Mouse (Mus musculus) right cerebral cortex, adult 18-20 months (tissue): ENCODE results near the gene Fshr.

ENCODE experiments used
- DNase-seq: peaks from one replicate; pipeline ENCODE4 v3.0.0; 2022; ENCODE audit warnings: mixed read lengths

Fshr gene

DNA sequence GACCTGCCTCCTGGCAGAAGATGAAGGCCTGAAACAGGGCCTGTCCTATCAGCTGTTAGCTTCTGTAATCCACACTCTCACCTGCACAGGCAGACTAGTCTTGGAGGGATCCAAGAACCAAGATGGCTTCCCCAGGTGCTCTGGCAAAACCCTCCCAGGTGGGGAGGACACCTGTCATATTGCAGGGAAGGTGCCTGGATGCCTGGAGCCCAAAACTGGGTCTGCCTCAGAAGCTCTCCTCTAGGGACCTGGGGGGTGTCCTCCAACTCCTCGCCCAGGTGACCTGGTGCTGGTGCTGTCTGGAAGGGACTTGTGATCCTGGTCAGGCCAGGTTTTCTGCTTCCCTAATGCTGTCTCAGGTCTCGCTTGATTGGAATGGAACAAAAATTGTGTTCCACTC is 167.5 kb downstream of the Fshr start:
- no peak for DNase-seq

DNA sequence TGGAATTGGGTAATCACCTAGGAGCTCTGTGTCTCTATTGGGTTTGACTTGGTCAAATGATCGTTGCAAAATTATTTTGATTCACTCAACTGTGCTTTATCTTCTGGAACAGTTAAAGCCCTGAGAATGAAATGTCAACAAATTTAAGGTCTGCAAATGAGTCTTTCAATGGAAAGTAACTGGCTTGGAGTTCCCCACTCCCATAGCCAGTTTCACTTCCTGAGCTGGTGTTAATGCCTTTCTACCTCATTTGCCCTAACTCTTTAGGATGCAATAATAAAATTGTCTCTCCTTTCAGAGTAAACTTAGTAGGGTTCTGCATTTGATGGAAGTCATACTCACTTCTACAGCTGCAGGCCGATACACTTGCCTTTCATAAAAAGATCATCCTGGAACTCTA is 181.0 kb downstream of the Fshr start:
- no peak for DNase-seq

DNA sequence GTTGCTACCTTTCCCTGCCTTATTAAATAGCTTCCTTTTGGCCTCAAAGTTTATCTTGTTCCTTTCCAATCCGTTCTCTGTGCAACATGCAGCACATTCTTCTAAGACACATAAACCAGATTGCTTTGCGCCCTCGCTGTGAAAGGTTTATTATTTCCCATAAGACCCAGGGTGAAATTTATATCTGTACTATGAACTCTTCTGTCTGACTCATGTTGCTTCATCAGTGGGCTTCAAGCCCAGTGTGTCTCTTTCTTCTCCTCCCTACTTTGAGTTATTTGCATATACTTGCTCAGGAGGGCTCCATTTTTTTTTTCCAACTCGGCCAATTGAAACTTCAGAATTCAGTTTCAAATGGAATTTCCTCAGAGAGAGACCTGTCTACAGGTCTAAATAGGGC is 183.5 kb downstream of the Fshr start:
- no peak for DNase-seq

- DNase-seq: no peak
These were observed 186.8 kb downstream of the Fshr start for GRCm38 (mm10) chr17:89013691-89014090.

- no peak for DNase-seq
These were observed 191.4 kb downstream of the Fshr start for GRCm38 (mm10) chr17:89009117-89009516.

DNA sequence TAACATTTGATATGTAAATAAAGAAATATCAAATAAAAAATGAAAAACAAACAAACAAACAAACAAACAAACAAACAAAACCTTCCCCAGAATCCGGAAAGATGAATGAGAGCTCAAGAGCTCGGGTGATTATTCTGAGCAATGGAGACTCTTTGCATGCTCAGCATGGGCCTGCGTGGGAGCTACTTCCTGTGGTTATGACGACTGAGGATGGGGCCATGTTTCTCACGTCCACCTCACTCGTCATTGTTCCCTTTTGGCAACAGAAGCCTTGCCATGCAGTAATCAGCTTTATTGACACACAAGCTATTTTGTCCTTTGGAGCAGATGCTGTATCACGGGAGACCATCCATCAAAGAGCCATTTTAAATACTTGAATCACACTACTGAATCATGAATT is 191.8 kb downstream of the Fshr start:
- no peak for DNase-seq

DNA sequence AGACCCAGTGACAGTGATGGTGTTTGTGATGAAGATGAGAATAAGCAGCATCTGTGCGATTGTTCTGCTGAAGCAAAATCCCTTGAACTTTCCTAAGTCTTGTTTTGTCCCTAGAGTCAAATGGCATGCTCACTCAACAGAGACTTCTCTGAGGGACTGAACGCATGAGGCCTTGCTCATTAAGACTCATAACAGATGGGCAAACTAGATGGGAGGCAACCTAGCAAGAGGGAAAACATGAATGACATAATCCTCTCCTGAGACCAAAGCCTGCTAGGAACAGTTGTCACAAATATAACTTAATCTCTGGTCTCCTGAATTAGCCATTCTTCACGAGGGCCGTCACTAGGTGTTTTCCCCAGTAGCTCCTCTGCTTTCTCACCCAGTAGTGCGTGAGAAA is 194.5 kb downstream of the Fshr start:
- no peak for DNase-seq

DNA sequence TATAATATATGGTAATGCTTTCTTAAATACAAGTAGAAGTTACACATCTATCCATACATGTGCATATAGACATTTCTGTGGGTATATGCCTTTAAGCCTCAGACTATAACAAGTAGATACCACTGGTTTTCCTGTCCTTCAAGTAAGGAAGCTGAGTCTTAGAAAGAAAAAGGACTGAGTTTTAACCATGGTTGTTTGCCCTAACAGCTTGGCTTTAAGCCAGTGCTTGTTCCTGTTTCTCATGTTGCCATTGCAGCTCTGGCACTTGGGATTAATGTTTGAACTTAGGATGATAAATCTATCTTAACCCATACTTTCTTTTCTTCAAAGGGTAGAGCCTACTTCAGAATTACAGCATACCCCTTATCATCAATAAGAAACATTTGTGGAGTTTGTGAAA is 200.6 kb downstream of the Fshr start:
- no peak for DNase-seq

DNA sequence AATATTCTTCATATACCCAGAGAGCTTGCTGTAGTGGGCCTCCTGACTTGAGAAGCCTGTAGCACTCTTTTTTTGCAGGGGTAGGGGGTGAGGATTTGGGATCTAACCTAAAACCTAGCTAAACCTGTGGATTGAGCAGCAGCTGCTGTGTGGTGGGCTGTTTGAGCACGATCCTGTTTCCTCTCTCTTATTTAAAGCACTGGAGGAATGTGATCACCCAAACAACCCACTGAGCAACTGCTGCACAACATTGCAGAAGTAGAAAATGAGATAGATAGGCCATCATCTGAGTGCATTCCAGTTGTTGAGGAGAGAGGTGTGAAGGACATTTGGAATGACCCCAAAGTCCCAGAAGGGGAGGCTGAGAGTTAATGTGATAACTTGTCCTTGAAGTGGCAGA is 202.2 kb downstream of the Fshr start:
- peak; percentile 13 for DNase-seq

GRCm38 (mm10) chr17:88991238-88991637 is 209.2 kb downstream of the Fshr start:
- DNase-seq: no peak

- no peak for DNase-seq
These were observed 219.6 kb downstream of the Fshr start for GRCm38 (mm10) chr17:88980708-88981355.

DNA sequence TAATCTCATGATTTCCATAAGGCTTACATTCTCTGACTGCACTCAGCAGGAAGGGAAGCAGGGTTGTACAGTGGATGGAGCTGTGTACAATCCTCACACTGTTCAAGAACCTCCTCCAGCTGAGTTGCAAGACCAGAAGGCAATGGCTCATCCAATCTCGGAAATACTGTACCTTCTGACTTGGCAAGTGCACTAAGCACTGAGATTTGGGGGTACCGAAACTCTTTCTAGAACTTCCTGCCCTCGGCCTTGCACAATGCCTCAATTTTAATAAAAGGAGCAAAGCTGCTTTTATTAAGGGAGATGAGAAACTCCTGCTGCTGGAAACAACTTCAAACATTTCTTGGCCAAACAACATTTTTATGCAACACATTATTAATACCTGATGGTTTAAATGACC is 225.9 kb downstream of the Fshr start:
- DNase-seq: no peak

- DNase-seq: no peak
These were observed 234.4 kb downstream of the Fshr start for GRCm38 (mm10) chr17:88966028-88966427.

- DNase-seq: peak; percentile 76
These were observed 246.5 kb downstream of the Fshr start for GRCm38 (mm10) chr17:88954011-88954410.

GRCm38 (mm10) chr17:88938153-88938681 is 262.3 kb downstream of the Fshr start:
- DNase-seq: no peak

GRCm38 (mm10) chr17:88937341-88938152 is 262.9 kb downstream of the Fshr start:
- peak; percentile 16 for DNase-seq

DNA sequence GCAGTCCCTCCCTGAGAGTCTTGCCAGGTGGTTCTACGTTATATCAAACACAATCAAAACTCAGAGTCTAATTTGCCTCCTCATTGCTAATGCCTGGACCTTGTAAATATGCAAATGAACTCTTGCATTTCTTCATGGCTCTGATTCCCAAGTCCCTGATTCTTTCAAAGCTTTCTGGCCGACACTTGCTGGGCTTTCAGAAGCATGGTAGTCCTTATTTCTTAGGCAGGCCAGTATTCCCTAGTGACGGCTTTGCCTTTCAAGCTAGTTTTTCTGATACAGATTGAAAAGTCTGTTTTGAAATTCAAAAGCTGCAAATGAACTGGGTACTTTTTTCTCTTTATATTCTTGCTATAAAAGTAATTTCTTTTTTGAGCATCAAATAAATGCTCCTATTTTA is 263.5 kb downstream of the Fshr start:
- no peak for DNase-seq
